Mouse (Mus musculus): ENCODE measurements around the gene Tes3-ps. TPM values are rescaled to one million over a fixed set of nuclear protein-coding genes. Genes with fewer than 3 reads are reported as not detected.
A peak's percentile ranks its signal among the peaks of the same experiment; 100 is the strongest.

The Tes3-ps gene
- total RNA-seq (2017), result 1.9 to 2.1 TPM (median 2.0 TPM) in 3 replicates

- no peak for ATAC-seq (replicated peaks; ENCODE audit: insufficient number of reproducible peaks, low FRiP score, low TSS enrichment, poor library complexity, severe bottlenecking)
These were observed at the start of gene Tes3-ps for GRCm38 (mm10) chr13:49492376-49493368. Tes3-ps (plus strand) TSS chr13:49493318.

- ATAC-seq (replicated peaks; ENCODE audit: insufficient number of reproducible peaks, low FRiP score, low TSS enrichment, poor library complexity, severe bottlenecking), result no peak
These were observed 48.7 kb upstream of the Tes3-ps start for GRCm38 (mm10) chr13:49444451-49444850.

GRCm38 (mm10) chr13:49449318-49449749 is 43.8 kb upstream of the Tes3-ps start:
- ATAC-seq (replicated peaks; ENCODE audit: insufficient number of reproducible peaks, low FRiP score, low TSS enrichment, poor library complexity, severe bottlenecking), result peak; percentile 75

DNA sequence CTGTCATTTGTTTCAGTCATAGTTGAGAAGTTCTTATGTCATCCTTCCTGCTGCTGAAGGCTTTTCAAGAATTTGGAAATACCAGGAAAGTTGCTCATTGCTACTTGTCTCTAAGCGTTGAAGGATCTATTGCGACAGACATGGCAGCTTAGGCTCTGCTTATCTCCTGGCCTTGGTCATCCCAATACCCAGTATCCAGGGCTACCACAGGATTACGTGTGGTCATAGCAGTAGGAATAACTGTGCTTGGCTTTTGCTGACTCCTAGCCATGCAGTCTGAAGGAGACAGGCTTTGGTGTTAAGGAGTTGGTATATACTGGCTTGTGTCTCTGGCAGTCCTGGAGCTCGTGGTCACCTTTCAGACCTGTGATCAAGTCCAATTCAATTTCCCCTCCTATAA is 32.8 kb upstream of the Tes3-ps start:
- ATAC-seq (replicated peaks; ENCODE audit: insufficient number of reproducible peaks, low FRiP score, low TSS enrichment, poor library complexity, severe bottlenecking), result no peak

- ATAC-seq (replicated peaks; ENCODE audit: insufficient number of reproducible peaks, low FRiP score, low TSS enrichment, poor library complexity, severe bottlenecking), result no peak
These were observed 32.3 kb upstream of the Tes3-ps start for GRCm38 (mm10) chr13:49460692-49461414.

DNA sequence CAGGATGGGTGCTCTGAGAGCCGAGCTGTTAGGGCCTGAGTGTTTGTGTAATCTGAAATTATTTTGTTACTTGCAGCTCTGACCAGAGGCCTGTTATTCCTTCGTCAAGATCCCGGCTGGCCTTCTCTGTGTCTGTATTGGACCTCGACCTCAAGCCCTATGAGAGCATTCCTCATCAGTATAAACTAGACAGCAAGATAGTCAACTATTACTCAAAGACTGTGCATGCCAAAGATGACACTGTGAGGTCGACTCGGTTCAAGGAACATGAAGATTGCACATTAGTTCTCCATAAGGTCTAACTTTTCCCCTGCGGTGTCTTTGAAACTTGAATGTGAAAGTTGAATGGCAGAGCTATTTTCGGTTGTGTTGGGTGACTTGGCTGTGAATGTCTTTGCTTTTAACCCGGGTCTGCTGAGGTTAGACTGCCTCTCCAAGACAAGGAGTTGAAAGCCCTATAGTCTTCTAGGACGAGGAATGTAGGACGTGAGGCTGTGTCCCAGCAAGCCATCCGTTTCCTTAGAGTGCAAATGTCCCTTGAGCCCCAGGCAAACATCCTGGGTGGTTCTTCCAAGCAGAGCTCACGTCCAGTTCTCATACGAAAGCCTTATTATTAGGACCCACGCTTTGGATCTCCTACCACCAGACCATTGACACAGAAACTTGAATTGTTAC is 31.5 kb upstream of the Tes3-ps start:
- ATAC-seq (replicated peaks; ENCODE audit: insufficient number of reproducible peaks, low FRiP score, low TSS enrichment, poor library complexity, severe bottlenecking), result no peak

DNA sequence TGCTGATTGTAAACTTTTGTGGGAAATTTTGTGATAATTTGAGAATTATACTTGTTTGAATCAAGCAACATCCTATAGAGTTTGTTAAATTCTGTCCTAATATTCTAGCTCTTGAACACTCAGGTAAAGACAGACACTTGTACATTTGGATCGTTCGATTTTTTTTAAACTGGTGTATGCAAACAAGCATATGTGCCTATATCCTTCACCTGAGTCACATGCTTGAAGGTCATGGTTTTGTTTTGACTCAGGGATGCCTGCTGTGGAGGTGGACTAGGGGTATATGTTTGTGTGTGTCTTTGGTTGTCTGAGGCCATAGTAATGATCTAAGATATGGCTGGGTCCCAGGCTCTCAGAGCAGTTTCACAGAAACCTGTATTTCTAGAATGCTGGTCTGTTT is 30.2 kb upstream of the Tes3-ps start:
- no peak for ATAC-seq (replicated peaks; ENCODE audit: insufficient number of reproducible peaks, low FRiP score, low TSS enrichment, poor library complexity, severe bottlenecking)

DNA sequence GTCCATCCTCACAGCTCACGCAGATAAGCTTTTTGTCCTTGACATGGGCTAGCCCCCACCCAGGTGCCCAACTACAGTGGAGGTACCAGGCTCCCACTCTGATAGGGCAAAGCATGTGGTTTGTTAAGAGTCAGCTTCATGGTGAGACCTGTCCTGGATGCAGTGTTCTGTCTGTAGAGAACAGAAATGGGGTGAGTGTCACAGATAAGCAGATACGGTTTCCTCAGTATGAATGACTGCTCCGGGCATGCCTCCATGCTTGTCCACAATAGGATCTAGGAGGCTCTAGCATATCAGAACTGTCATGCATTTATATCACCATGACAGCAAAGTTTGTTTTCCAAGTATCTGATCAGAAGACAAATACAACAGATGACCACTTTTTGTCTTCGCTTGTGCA is 27.2 kb upstream of the Tes3-ps start:
- no peak for ATAC-seq (replicated peaks; ENCODE audit: insufficient number of reproducible peaks, low FRiP score, low TSS enrichment, poor library complexity, severe bottlenecking)

GRCm38 (mm10) chr13:49466393-49467075 is 26.6 kb upstream of the Tes3-ps start:
- no peak for ATAC-seq (replicated peaks; ENCODE audit: insufficient number of reproducible peaks, low FRiP score, low TSS enrichment, poor library complexity, severe bottlenecking)

DNA sequence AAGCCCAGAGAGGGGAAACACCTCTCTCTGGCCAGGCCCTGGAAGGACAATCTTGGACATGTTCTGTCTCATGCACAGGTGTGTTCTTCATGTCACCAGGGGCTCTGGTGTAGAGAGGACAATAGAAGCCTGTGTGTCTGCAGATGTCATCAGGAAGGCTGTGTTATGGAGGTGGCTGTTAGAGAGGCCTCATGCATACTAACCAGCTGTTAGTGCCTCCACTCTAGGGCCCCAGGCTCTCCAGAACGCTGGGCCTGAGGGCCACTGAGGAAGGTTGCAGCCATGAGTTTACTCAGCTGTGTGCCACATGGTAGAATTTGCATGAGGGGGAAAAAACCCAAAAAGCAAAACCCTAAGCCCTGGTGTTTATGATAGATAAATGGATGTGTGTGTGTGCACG is 25.5 kb upstream of the Tes3-ps start:
- ATAC-seq (replicated peaks; ENCODE audit: insufficient number of reproducible peaks, low FRiP score, low TSS enrichment, poor library complexity, severe bottlenecking), result no peak

- no peak for ATAC-seq (replicated peaks; ENCODE audit: insufficient number of reproducible peaks, low FRiP score, low TSS enrichment, poor library complexity, severe bottlenecking)
These were observed 24.1 kb upstream of the Tes3-ps start for GRCm38 (mm10) chr13:49469002-49469401.

DNA sequence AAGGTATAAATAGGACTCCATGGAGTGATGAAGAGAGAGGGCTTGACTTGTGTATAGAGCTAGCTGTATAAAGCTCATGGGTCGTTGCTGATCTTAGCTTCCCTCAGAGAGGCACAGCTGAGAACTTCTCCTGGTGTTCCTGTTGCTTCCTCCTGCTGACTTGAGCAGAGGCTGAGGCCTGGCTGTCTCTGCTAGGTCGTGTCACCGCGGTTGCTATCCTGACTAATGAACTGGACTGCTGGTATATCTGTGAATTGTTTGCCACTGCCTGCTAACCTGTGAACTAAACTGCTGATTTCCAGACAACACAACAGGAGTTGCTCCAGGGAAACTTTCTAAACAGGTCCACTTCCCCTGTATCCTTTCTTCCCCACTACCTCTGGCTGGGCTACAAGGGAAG is 22.8 kb upstream of the Tes3-ps start:
- no peak for ATAC-seq (replicated peaks; ENCODE audit: insufficient number of reproducible peaks, low FRiP score, low TSS enrichment, poor library complexity, severe bottlenecking)

DNA sequence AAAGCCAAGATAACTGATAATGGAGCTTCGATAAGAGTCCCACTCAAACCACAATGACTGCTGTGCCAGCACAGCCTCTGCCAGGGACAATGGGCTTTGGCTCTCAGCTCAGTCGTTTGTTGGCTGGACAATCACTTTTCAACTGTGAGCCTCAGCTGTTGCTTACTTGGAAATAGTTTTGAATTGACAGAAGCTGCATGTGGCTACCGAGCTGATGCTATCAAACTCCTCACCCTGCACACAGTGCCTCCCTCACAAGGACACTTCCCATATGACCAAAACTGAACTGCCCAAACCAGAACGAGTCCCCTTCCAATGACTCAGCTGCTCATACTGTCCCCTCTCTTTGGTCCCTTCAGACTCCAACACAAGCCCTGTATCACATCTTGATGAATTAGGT is 22.3 kb upstream of the Tes3-ps start:
- no peak for ATAC-seq (replicated peaks; ENCODE audit: insufficient number of reproducible peaks, low FRiP score, low TSS enrichment, poor library complexity, severe bottlenecking)

GRCm38 (mm10) chr13:49471981-49472675 is 21.0 kb upstream of the Tes3-ps start:
- no peak for ATAC-seq (replicated peaks; ENCODE audit: insufficient number of reproducible peaks, low FRiP score, low TSS enrichment, poor library complexity, severe bottlenecking)

GRCm38 (mm10) chr13:49472676-49473005 is 20.5 kb upstream of the Tes3-ps start:
- no peak for ATAC-seq (replicated peaks; ENCODE audit: insufficient number of reproducible peaks, low FRiP score, low TSS enrichment, poor library complexity, severe bottlenecking)

GRCm38 (mm10) chr13:49477887-49478286 is 15.2 kb upstream of the Tes3-ps start:
- ATAC-seq (replicated peaks; ENCODE audit: insufficient number of reproducible peaks, low FRiP score, low TSS enrichment, poor library complexity, severe bottlenecking), result no peak

GRCm38 (mm10) chr13:49478851-49479374 is 14.2 kb upstream of the Tes3-ps start:
- no peak for ATAC-seq (replicated peaks; ENCODE audit: insufficient number of reproducible peaks, low FRiP score, low TSS enrichment, poor library complexity, severe bottlenecking)

GRCm38 (mm10) chr13:49479399-49479798 is 13.7 kb upstream of the Tes3-ps start:
- no peak for ATAC-seq (replicated peaks; ENCODE audit: insufficient number of reproducible peaks, low FRiP score, low TSS enrichment, poor library complexity, severe bottlenecking)

Data from monocyte, adult 5-6 weeks (primary cell).